6 mouse cellular contexts compared by ENCODE assay signal in the genomic region with DNA sequence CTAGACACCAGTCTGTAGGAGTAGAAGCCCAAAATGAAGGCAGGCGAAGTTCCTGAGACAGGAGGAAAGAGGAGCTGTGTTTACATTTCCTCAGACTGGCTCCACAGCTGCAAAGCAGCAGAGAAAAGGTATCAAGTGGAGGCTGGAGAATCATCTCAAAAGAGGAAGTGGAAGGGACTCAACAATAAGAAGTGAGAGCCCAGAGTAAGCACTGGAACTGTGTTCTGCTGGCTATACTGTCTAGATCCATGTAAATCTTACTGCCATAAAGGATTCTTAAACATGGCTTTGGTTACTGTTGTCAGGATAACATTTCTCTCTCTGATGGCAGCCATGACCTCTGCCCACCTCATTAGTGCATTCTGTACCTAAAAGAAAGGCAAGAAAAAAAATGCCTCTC.
DNase-seq lines count a peak whose midpoint lies in the region; ATAC-seq and TF ChIP-seq lines count a peak whose summit lies in the region.
"Not testable (repeated sequence)": the region's sequence is repeated elsewhere in the genome, so short reads cannot be mapped to it uniquely, and the experiment has no call there.

No protein-coding gene starts in this region.

- in situ Hi-C loops in CH12.LX (cut with MboI; ENCODE audit: low pct_ligation_motif_present, low pct_unique_long_range_greater_than_20kb, low sequenced_read_pairs) = not testable (repeated sequence)

- H3K79me2 ChIP-seq in CH12.LX (replicated peaks; ENCODE audit: control insufficient read depth, extremely low read depth, insufficient read depth, poor library complexity, severe bottlenecking) = not testable (repeated sequence)

- TF ChIP-seq EP300 in CH12.LX (IDR thresholded peaks at IDR 0.05; ENCODE audit: low read length) = not testable (repeated sequence)

- not testable (repeated sequence) for H3K4me3 ChIP-seq in CH12.LX (replicated peaks in 1 of 3; ENCODE audit: low read depth in 2 of 3, low read length in 2 of 3, poor library complexity in 1 of 3)

- not testable (repeated sequence) for H3K4me2 ChIP-seq in CH12.LX (ENCODE audit: insufficient read depth, low read depth, poor library complexity, severe bottlenecking)

- TF ChIP-seq POLR2A in CH12.LX (IDR thresholded peaks at IDR 0.05; ENCODE audit: low read depth, low read length) = not testable (repeated sequence)

- H3K27me3 ChIP-seq in CH12.LX (replicated peaks) = not testable (repeated sequence)

- H3K9me3 ChIP-seq in CH12.LX (replicated peaks; ENCODE audit: low read length) = not testable (repeated sequence)

- peak; percentile 35 for DNase-seq in CH12.LX (ENCODE audit: extremely low read depth)
- DNase-seq in heart, adult 11 months = peak; percentile 18

- not testable (repeated sequence) for TF ChIP-seq RAD21 in CH12.LX (IDR thresholded peaks at IDR 0.05; ENCODE audit: low read depth, low read length)

- peak; percentile 97 for ATAC-seq in common myeloid progenitor, adult 5-6 weeks (replicated peaks; ENCODE audit: low read depth, poor library complexity, severe bottlenecking)
- ATAC-seq in megakaryocyte, adult 5-6 weeks (ENCODE audit: poor library complexity, severe bottlenecking) = peak; percentile 89
- ATAC-seq in megakaryocyte-erythroid progenitor cell, adult 5-6 weeks (replicated peaks; ENCODE audit: low FRiP score, low TSS enrichment, poor library complexity, severe bottlenecking) = 0 out of 2 replicates have a peak, but pooled peaks have one; percentile 44
- peak; percentile 85 for ATAC-seq in neutrophil, adult 5-6 weeks (ENCODE audit: extremely low read depth, insufficient number of reproducible peaks, low FRiP score, poor library complexity, severe bottlenecking)

- not testable (repeated sequence) for TF ChIP-seq CTCF in CH12.LX (conservative IDR thresholded peaks at IDR 0.05 in 1 of 2, IDR thresholded peaks at IDR 0.05 in 1 of 2; ENCODE audit: low read depth in 2 of 2, low read length in 2 of 2)

- not testable (repeated sequence) for H3K9ac ChIP-seq in CH12.LX (ENCODE audit: insufficient read depth, low read depth)

- H3K36me3 ChIP-seq in CH12.LX (replicated peaks in 1 of 2; ENCODE audit: control insufficient read depth in 1 of 2, insufficient read depth in 1 of 2, low read length in 1 of 2) = not testable (repeated sequence)

- H3K27ac ChIP-seq in CH12.LX (ENCODE audit: insufficient read depth, low read depth) = not testable (repeated sequence)

- dilution Hi-C loops in CH12.LX (cut with MboI; ENCODE audit: extremely low pct_ligation_motif_present, extremely low pct_unique_long_range_greater_than_20kb, low sequenced_read_pairs) = not testable (repeated sequence)

- not testable (repeated sequence) for H3K4me1 ChIP-seq in CH12.LX (ENCODE audit: control insufficient read depth in 1 of 2, insufficient read depth in 2 of 2)

Comparison
In these comparisons a context has a peak if more than half of its experiments do, and no peak if none do; other contexts are left out.
1. ATAC-seq: peak in every context shown above with its lines; median percentile 97 in common myeloid progenitor, adult 5-6 weeks; 89 in megakaryocyte, adult 5-6 weeks; 85 in neutrophil, adult 5-6 weeks; 44 in megakaryocyte-erythroid progenitor cell, adult 5-6 weeks.